Mouse (Mus musculus): Measurements from ENCODE around the gene Lipn. TPM values are rescaled to one million over a fixed set of nuclear protein-coding genes. Genes with fewer than 3 reads are reported as not detected.

Gene Lipn
- not detected for total RNA-seq (2021)

DNA sequence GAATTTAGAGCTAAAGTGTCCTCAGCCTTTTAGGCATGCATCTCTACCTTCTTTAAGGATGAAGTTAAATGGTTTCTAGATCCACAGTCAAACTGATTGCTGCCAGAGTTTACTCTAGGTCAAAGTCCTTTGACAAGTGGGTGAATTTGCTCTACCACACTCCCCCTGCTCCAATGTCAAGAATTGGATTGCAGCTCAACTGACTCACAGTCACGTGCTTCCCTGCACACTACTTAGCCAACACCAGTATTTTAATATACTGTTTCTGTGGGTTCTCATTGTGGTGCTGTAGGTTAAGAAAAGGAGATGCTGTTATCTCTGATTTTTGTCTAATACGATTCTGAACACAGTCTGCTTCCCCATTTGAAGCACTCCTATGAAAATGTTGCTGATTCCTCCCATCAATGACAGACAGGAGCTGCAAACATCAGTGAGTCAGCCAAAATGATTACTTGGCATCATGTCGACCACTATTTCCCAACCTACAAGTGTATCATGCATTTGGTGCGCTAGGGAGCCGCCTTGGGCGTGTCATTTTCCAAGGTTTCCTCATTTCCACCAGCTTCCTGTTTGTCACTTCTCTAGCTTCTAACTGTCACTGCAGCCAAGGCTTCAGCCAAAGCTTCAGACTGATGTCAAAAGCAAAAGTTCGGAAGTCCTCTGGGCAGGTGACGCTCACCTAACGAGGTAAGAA lies at the start of gene Lipn:
Gene Lipn, plus strand, starts transcription at position 580 of the 694 bp plus-strand sequence.
- DNase-seq (ENCODE audit: extremely low spot score in 1 of 2, low spot score in 1 of 2): no peak

DNA sequence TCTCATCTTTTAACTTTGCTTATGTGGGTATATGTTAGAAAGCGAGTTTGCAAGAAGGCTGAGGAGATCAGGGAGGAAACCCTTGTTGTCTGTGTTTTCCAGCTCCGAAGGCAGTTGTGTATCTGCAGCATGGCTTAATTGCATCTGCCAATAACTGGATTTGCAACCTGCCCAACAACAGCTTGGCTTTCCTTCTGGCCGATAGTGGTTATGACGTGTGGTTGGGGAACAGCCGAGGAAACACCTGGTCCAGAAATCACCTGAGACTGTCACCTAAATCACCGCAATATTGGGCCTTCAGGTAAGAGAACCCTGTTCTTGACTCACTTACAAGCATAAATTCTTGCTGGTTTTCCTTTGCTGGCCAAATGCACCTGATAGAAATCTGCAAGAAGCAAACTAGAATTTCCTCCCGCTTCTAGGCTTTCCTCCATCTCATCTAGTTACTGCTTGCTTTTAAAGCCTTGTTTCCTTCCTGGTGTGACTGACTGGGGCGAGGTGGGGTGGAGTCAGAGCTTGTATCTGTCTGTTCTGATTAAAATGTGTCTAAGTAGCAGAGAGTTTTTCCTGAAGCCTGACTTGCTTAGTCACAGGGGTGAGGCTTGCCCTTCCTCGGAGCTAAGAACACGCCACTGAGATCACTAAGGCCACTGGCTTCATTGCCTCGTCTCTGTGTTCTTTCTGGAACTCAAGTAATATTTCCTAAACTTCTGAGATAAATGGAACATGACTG lies 45.6 kb upstream of the Lipn start:
- DNase-seq (ENCODE audit: extremely low spot score in 1 of 2, low spot score in 1 of 2): no peak

DNA sequence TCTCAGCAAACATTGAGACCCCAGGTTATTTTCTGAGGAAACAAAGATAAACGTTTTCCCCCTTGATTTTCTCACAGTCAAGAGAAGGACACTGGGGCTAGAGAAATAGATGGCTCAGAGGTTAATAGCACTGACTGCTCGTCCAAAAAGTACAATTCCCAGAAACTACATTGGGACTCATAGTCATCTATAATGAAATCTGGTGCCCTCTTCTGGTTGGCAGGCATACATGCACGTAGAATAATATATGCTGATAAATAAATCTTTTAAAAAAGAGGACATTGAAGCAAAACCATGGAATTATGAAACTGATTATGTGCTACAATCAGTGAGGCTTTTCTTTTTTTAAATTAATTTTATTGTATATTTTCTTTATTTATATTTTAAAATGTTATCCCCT lies 44.4 kb upstream of the Lipn start:
- DNase-seq (ENCODE audit: extremely low spot score in 1 of 2, low spot score in 1 of 2): no peak

DNA sequence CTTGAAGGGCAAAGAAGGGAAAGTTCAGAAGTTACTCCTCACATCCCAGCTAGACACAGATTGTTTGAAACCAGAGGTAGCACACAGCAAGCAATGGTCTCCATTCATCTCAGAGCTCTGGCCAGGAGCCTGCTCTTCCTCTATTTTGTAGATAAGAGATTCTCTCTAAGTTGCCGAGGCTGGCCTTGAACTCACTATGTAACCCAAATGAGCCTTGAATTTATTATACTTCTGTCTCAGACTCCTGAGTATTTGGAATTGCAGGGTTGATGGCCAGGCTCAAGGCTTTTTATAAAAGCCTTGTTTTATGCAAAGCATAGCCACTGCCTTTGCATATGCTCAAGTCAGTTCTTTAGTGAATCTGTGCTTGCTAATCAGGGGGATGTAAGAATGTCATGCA lies 27.4 kb upstream of the Lipn start:
- no peak for DNase-seq (ENCODE audit: extremely low spot score in 1 of 2, low spot score in 1 of 2)

DNA sequence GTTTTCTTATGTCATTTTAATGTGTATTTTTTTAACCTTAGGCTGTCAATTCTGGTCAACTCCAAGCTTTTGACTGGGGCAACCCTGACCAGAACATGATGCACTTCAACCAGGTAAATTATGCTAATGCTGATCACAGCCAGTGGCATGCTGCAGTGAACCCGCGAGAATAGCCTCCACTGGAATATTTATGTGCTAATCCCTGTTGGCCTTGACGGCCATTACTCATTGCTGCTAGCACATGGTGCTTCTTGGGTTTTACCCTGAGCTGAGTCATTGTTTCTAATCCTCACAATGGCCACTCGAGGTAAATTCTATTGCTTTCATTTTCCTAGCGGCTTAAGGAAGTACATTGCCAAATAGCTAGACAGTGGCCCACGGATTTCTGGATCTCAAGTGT lies 24.1 kb upstream of the Lipn start:
- DNase-seq (ENCODE audit: extremely low spot score in 1 of 2, low spot score in 1 of 2): no peak

DNA sequence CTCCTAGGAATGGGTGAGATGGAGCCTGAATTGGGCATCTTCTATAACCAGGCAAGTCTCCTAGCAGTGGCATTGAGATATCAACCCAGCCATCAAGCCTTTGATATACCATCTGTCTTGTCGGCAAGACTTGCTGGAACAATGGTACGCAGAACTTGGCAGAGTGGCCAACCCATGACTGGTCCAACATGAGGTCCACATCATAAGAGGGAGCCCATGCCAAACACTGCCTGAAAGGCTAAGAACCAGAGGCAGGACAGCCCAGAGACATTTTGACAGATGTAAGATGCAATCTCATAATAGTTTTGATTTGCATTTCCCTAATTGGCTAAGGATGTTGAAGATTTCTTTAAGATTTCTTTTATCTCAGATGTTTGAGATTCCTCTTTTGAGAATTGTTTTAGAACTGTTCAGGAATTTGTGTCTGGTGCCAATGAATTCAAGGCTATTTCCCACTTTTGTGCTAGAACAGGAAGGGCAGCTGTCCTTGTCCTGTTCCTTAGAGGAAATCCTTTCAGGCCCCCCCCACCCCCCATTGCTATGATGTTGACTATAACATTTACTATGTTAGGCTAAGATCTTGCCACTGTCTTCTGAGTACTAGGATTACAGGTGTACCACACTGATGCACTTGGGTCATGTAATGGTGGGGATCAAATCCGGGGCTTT lies 17.7 kb upstream of the Lipn start:
- no peak for DNase-seq (ENCODE audit: extremely low spot score in 1 of 2, low spot score in 1 of 2)

DNA sequence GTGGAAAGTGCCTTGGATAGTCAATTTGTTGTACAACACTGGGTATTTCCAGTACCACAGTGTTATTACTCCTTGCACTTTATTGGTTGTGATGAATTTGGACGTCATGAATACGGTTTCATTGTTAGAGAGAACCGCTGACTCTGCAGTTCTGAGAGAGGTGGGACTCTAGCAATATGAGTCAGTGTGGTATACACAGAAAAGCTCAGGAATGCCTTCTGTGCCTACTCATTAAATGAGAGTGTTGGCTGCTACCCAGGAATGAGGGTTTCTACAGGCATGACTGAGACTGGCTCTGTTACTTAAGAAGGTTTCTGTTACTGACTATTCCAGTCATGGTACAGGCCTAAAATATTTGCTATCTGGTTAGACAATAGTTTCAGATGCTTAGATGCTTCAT lies 15.7 kb upstream of the Lipn start:
- no peak for DNase-seq (ENCODE audit: extremely low spot score in 1 of 2, low spot score in 1 of 2)

DNA sequence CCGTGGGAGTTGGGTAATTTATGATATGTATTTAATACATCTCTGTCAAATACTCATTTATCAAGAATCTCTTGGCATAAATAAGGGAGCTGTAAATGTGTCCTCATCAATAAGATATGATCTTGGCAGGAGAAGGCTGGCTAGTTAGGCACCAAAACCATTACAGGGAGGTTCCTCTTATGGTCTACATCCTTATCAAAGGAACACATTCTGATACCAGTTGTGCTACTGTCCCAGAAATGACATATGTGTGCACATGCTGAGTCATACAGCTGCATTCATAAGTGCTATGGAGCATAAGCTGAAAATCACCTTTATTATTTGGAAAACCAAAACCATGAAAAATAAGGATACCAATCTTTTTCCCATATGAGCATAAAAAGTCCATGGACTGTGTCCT lies 3.6 kb upstream of the Lipn start:
- no peak for DNase-seq (ENCODE audit: extremely low spot score in 1 of 2, low spot score in 1 of 2)

DNA sequence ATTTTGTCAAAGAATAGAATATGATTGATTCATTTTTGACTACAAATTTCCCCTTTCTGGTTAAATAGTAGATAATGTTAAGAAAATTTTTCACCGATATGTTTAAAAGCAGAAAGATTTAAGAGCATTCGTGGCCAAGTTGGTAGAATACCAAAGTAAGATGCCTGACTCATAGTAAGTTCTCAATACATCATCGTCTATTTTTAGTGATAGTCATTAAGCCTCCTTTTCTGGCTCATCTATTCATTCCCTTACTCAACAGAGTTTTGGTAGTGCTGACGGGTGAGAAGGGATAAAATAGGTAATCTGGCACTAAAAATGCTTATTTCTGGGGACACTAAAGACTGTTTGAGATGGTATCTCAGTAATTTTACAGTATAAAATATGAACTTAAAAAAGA lies 3.1 kb upstream of the Lipn start:
- no peak for DNase-seq (ENCODE audit: extremely low spot score in 1 of 2, low spot score in 1 of 2)

DNA sequence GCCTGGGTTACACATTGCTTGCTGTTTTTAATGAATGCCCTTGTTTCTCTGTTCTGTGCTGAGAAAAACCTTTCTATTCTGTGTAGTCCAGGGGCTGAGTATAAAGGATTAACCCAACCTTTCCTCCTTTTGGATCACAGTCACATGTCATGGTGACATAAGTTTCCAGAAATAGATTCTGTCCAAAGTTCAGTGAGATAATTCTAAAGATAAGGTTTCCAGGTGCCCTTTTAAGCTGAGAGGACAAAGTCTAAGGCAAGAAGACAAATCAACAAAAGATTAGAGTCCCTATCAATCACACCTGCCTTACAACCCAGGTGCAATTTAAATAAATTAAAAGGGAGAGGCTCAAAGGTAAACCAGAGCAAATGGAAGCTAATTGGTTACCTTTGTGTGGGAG lies 7.1 kb downstream of the Lipn start:
- DNase-seq (ENCODE audit: extremely low spot score in 1 of 2, low spot score in 1 of 2): no peak

DNA sequence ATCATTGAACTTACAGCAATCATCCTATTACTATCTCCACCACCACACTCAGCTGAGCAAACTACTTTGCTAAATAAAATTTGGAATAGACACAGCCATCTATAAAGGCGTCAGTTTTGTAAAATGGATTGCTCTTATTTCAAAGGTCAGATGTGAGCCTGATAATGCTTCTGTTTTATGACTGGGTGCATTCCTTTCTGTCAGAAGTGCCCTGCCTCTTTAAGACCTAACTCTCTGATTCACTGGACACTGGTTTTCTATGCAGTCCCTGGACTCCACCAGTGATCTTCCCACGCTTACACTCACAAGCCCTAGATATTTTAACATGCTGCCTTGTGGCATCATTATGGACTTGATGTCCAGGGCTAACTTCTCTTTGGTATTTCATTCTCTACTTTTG lies 11.0 kb downstream of the Lipn start:
- DNase-seq (ENCODE audit: extremely low spot score in 1 of 2, low spot score in 1 of 2): no peak

DNA sequence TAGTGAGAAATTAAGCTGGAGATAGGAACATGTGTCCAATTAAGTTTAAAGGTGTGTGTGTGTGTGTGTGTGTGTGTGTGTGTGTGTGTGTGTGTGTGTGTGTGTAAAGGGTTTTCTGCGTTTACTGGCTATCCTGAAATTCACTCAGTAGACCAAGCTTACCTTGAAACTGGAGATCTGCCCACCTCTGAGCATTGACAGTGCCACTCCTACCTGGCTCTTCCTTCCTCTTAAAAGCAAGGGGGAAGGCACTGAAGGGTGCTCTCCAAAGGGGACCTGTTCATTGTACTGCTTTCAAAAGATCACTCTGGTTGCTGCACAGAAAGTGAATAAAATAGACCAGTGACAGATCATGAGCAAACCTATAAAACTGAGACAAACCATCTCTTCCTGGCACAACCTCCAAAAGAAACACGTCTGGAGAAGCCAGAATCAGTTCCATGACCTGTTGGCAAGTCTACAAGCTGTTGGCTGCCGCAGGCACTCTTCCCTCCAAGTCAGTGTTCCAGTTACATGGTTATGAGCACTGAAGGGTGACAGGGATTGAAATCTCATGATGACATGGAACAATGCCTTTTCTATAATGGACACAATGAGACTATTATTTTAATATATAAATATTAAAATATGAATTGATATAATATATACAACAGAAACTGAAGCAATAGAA lies 22.0 kb downstream of the Lipn start:
- DNase-seq (ENCODE audit: extremely low spot score in 1 of 2, low spot score in 1 of 2): no peak

DNA sequence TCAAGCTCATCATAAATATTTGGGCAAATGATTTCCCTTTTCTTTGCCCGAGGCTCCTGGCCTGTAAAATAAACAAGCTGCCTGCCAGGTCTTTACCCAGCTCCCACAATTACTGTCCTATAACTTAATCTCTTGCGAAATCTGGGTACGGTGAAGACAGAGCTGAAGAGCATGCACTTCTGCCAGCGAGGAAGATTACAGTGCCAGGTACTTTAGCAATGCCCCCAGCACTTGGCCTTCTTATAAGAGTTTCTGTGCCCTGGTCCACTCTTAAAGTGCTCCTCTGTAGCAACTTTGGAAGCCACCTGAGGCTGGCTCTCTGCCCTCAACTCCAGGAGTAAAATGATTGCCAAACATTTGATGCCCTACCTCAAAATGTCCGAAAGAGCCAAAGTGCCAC lies 28.2 kb downstream of the Lipn start:
- no peak for DNase-seq (ENCODE audit: extremely low spot score in 1 of 2, low spot score in 1 of 2)

DNA sequence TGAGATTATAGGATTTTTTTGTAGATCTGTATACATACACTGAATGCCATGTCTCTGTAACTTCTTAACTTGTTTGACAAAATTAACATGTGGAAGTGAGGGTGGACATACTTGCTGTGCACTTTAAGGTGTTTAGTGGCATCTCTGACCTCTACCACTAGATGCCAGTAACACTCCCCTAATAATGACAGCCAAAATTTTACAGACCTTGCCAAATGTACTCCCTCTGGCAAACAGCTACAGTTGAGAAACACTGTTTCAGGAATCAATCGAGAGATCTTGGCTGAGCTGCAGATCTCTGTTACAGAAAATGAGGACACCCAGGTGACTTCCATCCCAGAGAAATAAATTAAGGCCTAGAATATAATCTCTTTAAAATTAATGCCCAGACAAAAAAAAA lies 29.1 kb downstream of the Lipn start:
- no peak for DNase-seq (ENCODE audit: extremely low spot score in 1 of 2, low spot score in 1 of 2)

DNA sequence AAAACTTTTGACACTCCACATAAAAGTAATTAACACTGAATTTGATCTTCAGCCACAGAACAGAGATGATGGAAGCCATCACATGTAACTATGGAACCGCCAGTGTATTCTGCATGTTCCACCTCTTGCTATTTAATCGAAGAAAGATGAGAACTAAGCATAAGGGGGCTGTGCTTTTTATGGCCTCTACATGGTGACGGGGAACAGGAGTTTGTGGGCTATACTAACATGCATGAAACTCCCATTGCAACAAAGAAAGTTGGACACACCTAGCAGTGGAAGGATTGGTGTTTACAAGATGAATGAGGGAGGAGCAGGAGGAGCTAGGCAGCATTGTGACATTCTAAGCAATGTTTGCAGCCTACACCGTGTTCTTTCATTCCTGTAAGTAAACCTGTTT lies 33.5 kb downstream of the Lipn start, which contains the start of gene Lipm:
Gene Lipm, plus strand, starts transcription at position 301 of the 400 bp plus-strand sequence.
- DNase-seq (ENCODE audit: extremely low spot score in 1 of 2, low spot score in 1 of 2): no peak

DNA sequence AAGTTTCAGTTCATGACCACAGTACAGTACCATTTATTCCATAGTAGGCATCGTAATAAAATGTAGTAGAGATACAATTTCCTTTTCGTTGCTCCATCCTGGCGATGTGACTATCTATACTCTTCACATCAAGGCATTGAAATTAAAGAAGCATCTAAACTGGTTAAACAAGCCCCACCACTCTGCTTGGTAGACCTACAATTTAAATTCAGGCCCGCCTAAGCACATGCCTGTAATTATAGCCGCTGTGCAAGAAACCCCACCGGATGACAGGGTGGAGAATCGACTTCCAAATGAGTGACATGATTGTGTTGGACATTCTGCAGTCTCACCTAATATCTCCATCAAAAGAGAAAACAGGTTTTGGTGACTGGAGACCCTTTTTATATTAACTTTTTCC lies 34.7 kb downstream of the Lipn start:
- no peak for DNase-seq (ENCODE audit: extremely low spot score in 1 of 2, low spot score in 1 of 2)

DNA sequence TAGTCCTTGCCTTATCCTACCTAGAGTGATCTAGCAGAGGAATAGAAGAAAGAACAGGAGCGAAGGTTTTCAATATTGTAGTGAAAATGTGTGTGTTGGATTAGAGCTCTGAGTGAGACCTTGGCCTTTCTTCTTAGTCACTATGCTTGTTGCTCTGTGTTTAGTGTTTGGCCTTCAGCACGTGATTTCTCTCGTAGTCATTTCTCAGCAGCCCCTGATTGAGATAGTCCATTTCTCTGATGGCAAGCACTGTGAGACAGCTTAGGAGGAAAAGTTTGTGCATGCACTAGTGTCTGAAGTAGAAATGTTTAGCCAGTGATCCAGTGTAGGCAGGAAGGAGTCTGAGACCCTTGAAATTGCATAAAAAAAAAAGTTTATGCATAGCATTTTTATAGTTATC lies 37.7 kb downstream of the Lipn start:
- DNase-seq (ENCODE audit: extremely low spot score in 1 of 2, low spot score in 1 of 2): no peak

DNA sequence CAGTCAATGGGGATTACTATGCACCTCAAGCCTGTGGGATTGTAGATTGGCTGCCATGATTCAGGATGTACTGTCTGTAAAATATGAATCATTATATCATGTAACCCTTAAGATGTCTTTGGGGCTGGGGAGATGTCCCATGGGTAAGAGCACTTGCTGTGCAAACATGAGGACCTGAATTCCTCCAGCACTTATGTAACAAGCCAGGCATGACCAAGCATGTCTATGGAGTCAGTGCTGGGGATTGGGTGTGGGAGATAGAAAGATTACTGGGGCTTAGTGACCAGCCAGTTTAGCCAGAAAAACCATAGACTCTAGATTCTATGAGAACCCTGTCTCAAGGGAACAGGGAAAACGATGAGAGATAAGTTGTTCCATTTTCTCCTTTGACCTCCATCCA lies 51.9 kb downstream of the Lipn start:
- DNase-seq (ENCODE audit: extremely low spot score in 1 of 2, low spot score in 1 of 2): no peak

DNA sequence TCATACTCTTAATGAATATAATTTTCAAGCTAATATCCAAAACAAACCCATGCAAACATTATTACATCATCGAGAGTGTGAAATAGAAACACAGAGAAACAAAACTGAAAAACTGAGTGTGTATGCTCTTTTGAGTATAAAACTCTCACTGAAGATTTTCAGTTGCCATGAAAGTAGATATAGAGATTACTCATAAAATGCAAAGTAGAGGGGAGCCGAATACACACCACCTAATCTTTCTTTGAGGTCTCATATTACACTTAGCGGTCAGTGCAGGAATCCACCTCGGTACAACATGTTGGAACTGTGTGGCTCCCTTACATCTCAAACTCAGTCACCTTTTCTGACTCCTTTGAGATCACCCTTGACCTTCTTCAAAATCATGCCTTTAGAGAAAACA lies 52.5 kb downstream of the Lipn start:
- DNase-seq (ENCODE audit: extremely low spot score in 1 of 2, low spot score in 1 of 2): no peak

DNA sequence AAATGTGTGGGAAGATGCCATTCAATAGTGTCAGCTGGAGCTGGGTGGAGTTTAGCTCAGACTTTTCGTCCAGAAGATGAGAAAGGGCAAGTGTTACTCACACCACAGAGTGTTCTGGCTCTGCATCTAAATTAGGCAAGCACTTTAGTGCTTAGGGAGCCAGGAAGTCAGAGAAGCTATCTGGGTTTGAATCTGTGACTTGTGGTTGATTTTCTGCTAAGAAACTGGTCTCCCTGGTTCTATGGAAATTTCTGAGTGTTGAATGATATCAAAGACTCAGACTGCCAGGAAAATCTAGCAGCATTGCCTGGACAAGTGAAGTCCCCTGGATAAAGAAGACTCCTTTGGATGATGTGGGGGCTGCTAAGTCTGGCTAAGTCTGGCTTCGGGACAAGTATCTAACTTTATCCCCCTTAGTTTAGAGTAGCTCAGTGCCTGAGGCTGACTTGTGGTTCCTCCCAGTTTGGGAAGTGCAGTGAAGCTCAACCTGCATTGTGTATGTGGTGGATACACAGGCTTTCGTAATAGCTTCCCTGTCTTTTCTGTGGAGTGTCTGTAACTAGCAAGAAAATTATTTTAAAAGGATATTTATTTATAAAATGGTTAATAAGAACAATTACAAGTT lies 53.1 kb downstream of the Lipn start:
- no peak for DNase-seq (ENCODE audit: extremely low spot score in 1 of 2, low spot score in 1 of 2)
